Mouse (Mus musculus): ENCODE data around the gene Mif4gd.

The Mif4gd gene

GRCm38 (mm10) chr11:115611173-115611572 is 1.6 kb downstream of the Mif4gd start:
- no peak for DNase-seq

- no peak for DNase-seq
Observed at GRCm38 (mm10) chr11:115609576-115609975, 3.2 kb downstream of the Mif4gd start.

GRCm38 (mm10) chr11:115608421-115609399 is 4.1 kb downstream of the Mif4gd start:
- DNase-seq: no peak

- no peak for DNase-seq
Observed at GRCm38 (mm10) chr11:115606733-115607132, 6.0 kb downstream of the Mif4gd start.

DNA sequence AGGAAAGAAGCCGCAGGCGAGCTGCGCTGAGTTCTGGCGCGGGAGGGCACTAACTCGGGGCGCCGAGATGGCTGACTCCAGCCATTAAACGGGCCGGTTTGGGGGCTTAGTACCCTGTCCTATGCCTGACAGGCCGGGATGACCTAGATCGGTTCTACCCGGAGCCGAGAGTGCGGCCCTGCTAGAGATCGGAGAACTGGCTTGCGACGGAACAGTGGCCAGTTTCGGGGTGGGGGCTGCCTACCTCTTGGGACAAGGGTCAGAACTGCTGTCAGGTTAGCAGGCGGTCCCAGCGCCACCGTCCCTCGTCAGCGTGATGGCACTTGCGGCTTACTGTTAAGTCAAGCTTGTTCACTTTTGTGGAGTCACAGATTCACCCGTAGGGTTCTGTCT is 8.5 kb downstream of the Mif4gd start:
- DNase-seq: no peak

- peak; percentile 96 for DNase-seq
Observed at GRCm38 (mm10) chr11:115603476-115604303, 9.1 kb downstream of the Mif4gd start, which contains the start of the genes Mrps7 and Gga3. Gene Mrps7, plus strand, starts transcription at chr11:115603925. Gene Gga3, minus strand, starts transcription at chr11:115604051.

- no peak for DNase-seq
Observed at GRCm38 (mm10) chr11:115603128-115603475, 9.7 kb downstream of the Mif4gd start.

- DNase-seq: no peak
Observed at GRCm38 (mm10) chr11:115601174-115601573, 11.6 kb downstream of the Mif4gd start.

GRCm38 (mm10) chr11:115600743-115601142 is 12.0 kb downstream of the Mif4gd start:
- DNase-seq: no peak

GRCm38 (mm10) chr11:115599722-115600121 is 13.0 kb downstream of the Mif4gd start:
- no peak for DNase-seq

DNA sequence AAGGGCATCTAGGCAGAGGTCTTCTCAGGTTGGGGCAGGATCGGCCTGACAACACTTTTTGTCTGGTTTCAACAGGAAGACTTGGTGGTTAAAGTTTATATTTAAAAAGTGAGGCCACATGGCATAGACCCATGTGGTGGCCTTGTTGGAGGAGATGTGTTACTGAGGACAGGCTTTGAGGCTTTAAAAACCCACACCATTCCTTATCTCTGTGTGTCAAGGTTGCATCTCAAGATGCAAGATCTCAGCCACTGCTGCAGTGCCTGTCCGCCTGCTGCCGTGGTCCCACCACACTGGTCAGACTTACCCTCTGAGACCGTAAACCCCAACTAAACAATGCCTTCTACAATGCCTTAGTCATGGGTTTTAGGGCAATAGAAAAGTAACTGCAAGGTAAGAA is 14.5 kb downstream of the Mif4gd start:
- DNase-seq: no peak

DNA sequence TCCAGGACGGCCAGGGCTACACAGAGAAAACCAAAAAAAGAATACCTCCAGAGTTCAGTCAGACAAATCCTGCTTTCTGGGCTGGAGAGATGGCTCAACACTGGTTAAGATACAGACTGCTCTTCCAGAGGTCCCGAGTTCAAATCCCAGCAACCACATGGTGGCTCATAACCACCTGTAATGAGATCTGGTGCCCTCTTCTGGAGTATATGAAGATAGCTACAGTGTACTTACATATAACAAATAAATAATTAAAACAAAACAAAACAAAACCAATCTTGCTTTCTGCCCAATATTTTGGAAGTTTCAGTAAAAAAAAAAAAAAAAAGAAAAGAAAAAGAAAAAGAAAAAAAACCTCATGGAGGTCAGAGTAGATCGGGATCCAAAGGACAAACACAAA is 17.6 kb downstream of the Mif4gd start:
- DNase-seq: no peak

DNA sequence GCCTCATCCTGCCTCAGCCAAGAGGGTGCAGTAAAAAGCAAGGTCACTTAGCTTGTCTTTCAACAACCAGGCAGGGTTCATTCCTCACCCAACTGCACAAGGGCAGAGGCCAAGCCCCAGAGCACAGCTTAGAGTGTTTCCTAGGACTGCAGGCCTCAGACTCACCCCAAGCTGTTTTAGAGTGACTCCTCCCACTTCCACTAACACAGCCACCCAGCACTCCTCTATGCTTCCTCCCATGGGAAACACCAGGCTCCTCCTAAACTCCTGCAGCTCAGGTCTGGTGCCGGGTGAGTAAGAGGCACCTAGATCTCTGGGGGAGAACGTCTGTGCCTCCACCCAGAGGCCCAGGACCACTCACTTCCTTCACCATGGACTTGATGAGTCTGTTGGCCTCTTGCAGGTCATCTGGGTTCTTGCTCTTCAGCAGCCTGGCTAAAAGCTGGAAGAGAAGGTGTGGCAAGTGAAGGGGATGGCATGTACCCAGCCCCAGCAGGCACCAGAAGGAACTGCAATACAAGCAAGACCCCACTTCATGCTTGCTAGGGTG is 22.2 kb downstream of the Mif4gd start:
- DNase-seq: no peak

DNA sequence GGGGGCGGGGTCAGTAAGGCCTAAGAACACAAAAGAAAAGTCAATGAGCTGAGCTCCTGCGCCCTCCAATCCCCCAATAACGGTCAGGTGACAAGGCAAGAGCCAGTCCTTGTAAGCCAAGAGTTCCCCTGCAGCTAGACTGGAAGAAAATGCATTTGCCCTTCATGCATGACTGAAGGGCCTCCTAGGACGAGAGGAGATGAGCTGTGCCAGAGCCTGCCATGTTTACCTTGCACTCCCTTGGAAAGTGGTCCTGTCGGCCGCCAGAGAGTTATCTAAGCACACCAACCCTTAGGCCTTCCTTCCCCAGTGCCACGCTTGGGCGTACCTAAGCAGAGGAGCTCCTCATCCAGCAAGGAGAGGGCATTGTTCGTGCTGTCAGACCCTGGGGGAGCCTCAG is 24.8 kb downstream of the Mif4gd start:
- no peak for DNase-seq

GRCm38 (mm10) chr11:115586403-115586802 is 26.4 kb downstream of the Mif4gd start:
- DNase-seq: no peak

DNA sequence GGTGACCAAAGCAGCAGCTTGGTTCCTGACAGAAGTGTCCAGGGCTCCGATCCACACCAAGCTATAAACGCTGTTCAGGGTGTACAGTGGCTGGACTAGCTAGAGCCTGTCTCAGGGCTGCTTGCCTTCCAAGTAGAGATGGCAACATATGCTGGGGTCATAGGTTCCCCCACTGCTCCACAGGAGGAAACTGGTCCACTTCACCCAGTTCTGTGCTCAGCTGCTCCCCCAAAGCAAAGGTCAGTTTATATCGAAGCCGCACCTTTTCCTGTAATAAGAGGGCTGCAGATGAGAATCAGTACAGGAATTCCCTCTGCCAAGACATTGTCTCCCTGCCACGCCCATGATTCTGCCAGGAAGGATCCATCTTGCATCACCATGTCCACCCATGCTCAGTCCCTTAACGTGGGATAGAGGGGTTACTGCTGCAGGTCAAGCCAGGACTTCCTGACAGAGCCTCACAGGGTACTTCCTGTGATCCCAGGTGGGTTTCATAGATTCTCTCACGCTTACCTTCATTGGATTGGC is 27.1 kb downstream of the Mif4gd start:
- DNase-seq: no peak

GRCm38 (mm10) chr11:115584376-115585073 is 28.2 kb downstream of the Mif4gd start:
- no peak for DNase-seq

- no peak for DNase-seq
Observed at GRCm38 (mm10) chr11:115582913-115583606, 29.7 kb downstream of the Mif4gd start.

- DNase-seq: no peak
Observed at GRCm38 (mm10) chr11:115579080-115579479, 33.7 kb downstream of the Mif4gd start.

DNA sequence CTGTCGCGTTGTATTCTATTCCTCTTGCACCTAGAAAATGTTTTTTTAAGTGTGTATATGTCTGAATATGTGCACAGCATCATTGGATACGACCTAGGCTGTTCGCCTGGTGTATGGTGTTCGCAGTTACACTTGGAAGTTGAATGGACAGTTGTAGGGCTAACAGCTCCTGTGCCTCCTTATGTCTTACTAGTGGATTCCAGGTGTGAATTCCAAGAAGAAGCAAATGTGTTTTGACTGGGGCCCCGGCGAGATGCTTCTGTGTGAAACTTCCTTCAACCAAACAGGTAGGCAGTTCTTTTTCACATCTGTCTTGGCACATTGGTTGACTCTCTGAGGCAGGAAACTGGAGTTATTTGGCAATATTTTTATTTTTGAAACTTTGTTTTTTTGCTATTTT is 47.8 kb downstream of the Mif4gd start:
- DNase-seq: no peak

DNA sequence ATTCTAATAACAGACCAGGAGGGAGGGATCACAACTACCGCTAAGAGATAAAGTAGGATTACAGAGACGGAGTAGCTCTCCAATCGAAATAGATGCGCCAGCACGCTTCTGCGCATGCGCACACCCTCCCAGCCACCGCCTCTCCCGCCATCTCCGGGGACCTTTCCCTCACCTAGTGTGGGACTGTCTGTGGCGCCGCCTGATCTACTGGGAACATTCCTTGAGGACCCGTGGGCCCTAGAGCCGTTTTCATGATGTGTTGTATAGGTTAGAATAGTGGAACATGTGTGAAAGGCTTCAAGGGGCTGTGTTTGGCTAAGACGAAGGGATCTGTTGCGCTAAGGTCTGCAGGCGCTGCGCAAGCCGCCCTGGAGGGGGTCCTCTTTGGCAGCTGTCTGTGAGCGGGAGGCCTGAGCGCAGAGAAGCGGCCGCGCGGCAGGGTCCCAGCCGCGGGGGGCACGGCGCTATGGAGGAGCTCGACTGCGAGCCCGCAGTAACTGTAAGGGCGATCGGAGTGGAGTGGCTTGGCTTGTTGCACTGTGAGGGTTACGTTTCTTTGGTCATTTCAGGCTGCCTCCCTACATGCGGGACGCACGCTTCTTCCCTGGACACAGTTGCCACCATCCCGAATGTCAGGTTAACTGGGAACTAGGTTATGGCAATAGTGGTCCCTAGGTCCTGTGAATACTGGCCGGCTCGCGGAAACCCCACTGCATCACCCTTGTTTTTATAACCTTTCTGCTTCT is 48.5 kb downstream of the Mif4gd start, which contains the start of gene Nup85:
TSS of gene Nup85 (plus strand) at position 371 of the 746 bp plus-strand sequence.
- peak; percentile 99 for DNase-seq

All from thymus, postnatal 4 days (tissue).